In the genomic region with DNA sequence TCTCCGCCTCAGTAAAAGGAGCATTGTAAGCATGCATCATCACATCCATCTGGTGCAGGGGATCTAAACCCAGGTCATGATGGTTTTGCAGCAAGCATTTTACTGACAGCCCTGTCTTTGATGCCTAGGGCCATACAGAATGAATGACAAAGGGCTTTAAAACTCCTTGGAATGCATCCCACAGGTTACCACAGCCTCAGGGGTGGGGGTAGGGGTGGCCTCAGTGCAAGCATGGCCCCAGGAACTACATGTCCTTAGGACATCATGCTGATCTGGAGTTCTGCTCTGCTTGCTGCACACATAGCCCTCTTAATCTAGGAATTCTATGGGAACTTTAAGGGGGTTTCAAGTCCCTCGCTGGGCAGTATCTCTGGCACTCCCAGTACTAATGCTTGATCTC, we compare ENCODE assay signal across 25 mouse cellular contexts.
"Had no signal": no experiment of that assay in that cellular context is flagged by ENCODE, and none has a peak within 500 bp of the region (broad histone marks: within the 10 kb centered on the region; RNA-seq: fewer than 3 reads in every experiment).

No protein-coding gene starts in this region.

- DNase-seq: gastrocnemius, adult 2 months; gastrocnemius, postnatal 14 days; gastrocnemius, postnatal 36 days; heart, adult 18-20 months; heart, postnatal 10 days; heart, postnatal 4 days; kidney, adult 18-20 months; kidney, adult 8-10 months; kidney, postnatal 10 days; kidney, postnatal 25 days; kidney, postnatal 4 days; liver; liver, embryonic 13.5 days had no signal

- H3K36me3 ChIP-seq: heart, embryonic 10.5 days; heart, embryonic 12.5 days; hindbrain, embryonic 13.5 days; hindbrain, embryonic 15.5 days; intestine, embryonic 15.5 days; limb, embryonic 10.5 days; limb, embryonic 12.5 days; liver, embryonic 13.5 days had no signal

- H3K9me3 ChIP-seq: heart, embryonic 10.5 days; heart, embryonic 12.5 days; hindbrain, embryonic 13.5 days; hindbrain, embryonic 15.5 days; intestine, embryonic 15.5 days; limb, embryonic 10.5 days; limb, embryonic 12.5 days; liver, embryonic 13.5 days had no signal

- H3K4me1 ChIP-seq: heart, embryonic 10.5 days; heart, embryonic 12.5 days; hindbrain, embryonic 13.5 days; hindbrain, embryonic 15.5 days; intestine, embryonic 15.5 days; limb, embryonic 10.5 days; limb, embryonic 12.5 days; liver, embryonic 13.5 days had no signal

- H3K9ac ChIP-seq: heart, embryonic 12.5 days; hindbrain, embryonic 13.5 days; hindbrain, embryonic 15.5 days; intestine, embryonic 15.5 days; limb, embryonic 12.5 days; liver, embryonic 13.5 days had no signal

- H3K4me2 ChIP-seq: heart, embryonic 12.5 days; hindbrain, embryonic 13.5 days; hindbrain, embryonic 15.5 days; intestine, embryonic 15.5 days; limb, embryonic 12.5 days; liver, embryonic 11.5 days; liver, embryonic 13.5 days had no signal

- H3K27ac ChIP-seq: gastrocnemius, adult 2 months; heart, embryonic 10.5 days; hindbrain, embryonic 13.5 days; hindbrain, embryonic 15.5 days; intestine, embryonic 15.5 days; layer of hippocampus, adult 2 months; left cerebral cortex, adult 2 months; limb, embryonic 10.5 days; limb, embryonic 12.5 days; liver, embryonic 13.5 days had no signal

- H3K27me3 ChIP-seq: heart, embryonic 12.5 days; hindbrain, embryonic 13.5 days; hindbrain, embryonic 15.5 days; intestine, embryonic 15.5 days; liver, embryonic 13.5 days had no signal

- ATAC-seq: inflammation-experienced regulatory T-cells, adult 6 months; intestine, embryonic 15.5 days; intestine, postnatal 0 days had no signal

- H3K4me3 ChIP-seq: gastrocnemius, adult 2 months; heart, embryonic 10.5 days; heart, embryonic 12.5 days; hindbrain, embryonic 13.5 days; hindbrain, embryonic 15.5 days; intestine, embryonic 15.5 days; layer of hippocampus, adult 2 months; left cerebral cortex, adult 2 months; limb, embryonic 10.5 days; limb, embryonic 12.5 days; liver, embryonic 13.5 days had no signal
